8 mouse cellular contexts compared by ENCODE assay signal in genomic region chr2:46443686-46444180, GRCm38 (mm10).
DNase-seq lines count a peak whose midpoint lies in the region; ATAC-seq lines count a peak whose summit lies in the region.

No protein-coding gene starts in this region.

- no peak overlapping the region for H3K4me3 ChIP-seq in forebrain, embryonic 14.5 days (ENCODE audit: low read depth, low read length)
- no peak overlapping the region for H3K4me3 ChIP-seq in neural tube, embryonic 13.5 days

- no peaks in the 10 kb centered on the region for H3K27me3 ChIP-seq in forebrain, embryonic 14.5 days (replicated peaks; ENCODE audit: control insufficient read depth, insufficient read depth, low read length)
- H3K27me3 ChIP-seq in neural tube, embryonic 13.5 days = no peaks in the 10 kb centered on the region

- 16% methylated on average over 5 of the region's 5 CpGs for WGBS in forebrain, embryonic 14.5 days
- WGBS in neural tube, embryonic 13.5 days = 24% methylated on average over 5 of the region's 5 CpGs

- H3K36me3 ChIP-seq in forebrain, embryonic 14.5 days (ENCODE audit: control insufficient read depth, insufficient read depth, low read length) = no peaks in the 10 kb centered on the region
- no peaks in the 10 kb centered on the region for H3K36me3 ChIP-seq in neural tube, embryonic 13.5 days

- ATAC-seq in forebrain, embryonic 14.5 days = peak; percentile 85
- peak; percentile 71 for ATAC-seq in neural tube, embryonic 13.5 days (ENCODE audit: low read depth)

- no peaks in the 10 kb centered on the region for H3K9me3 ChIP-seq in forebrain, embryonic 14.5 days (replicated peaks; ENCODE audit: control insufficient read depth, low read length)
- no peaks in the 10 kb centered on the region for H3K9me3 ChIP-seq in neural tube, embryonic 13.5 days

- H3K4me2 ChIP-seq in forebrain, embryonic 14.5 days (ENCODE audit: low read length) = no peak overlapping the region; the same call in 1 of the 2 replicates
- H3K4me2 ChIP-seq in neural tube, embryonic 13.5 days = peak overlapping the region; percentile 25

- no peak overlapping the region for H3K9ac ChIP-seq in forebrain, embryonic 14.5 days (ENCODE audit: low read length)
- H3K9ac ChIP-seq in neural tube, embryonic 13.5 days = no peak overlapping the region

- intact Hi-C loops in heart, postnatal 14 days (cut with DNase I) = loop anchor here (5.0 to 10.0 kb wide), 3 partner anchors 859 to 1331 kb away; no protein-coding TSS in a partner anchor

- DNase-seq in adrenal gland, adult (ENCODE audit: inconsistent age in 2 of 2, low spot score in 1 of 2) = peak; percentile 47 to 87
- DNase-seq in adrenal gland, postnatal 4 days (ENCODE audit: low spot score in 2 of 2) = no peak
- DNase-seq in adrenal gland, adult 2 months = peak; percentile 57
- peak; percentile 87 for DNase-seq in forebrain, embryonic 14.5 days (ENCODE audit: low spot score)
- DNase-seq in heart, postnatal 14 days = peak; percentile 37 to 47
- peak; percentile 43 for DNase-seq in kidney, postnatal 36 days
- peak; percentile 34 to 55 for DNase-seq in lung, adult 18-20 months

- H3K4me1 ChIP-seq in forebrain, embryonic 14.5 days (ENCODE audit: control insufficient read depth, insufficient read depth, low read length) = peaks cover 8% of the 10 kb centered on the region; the same call in 1 of the 2 replicates
- peaks cover 10% of the 10 kb centered on the region for H3K4me1 ChIP-seq in neural tube, embryonic 13.5 days (replicated peaks)

- H3K27ac ChIP-seq in forebrain, embryonic 14.5 days (ENCODE audit: low read depth, low read length) = no peak overlapping the region
- H3K27ac ChIP-seq in neural tube, embryonic 13.5 days (replicated peaks) = peak overlapping the region; percentile 52

Comparison
In these comparisons a context has a peak if more than half of its experiments do, and no peak if none do; other contexts are left out.
1. DNase-seq: peak in adrenal gland, adult (2 of 2), adrenal gland, adult 2 months (single experiment), forebrain, embryonic 14.5 days (single experiment), heart, postnatal 14 days (2 of 2), kidney, postnatal 36 days (2 of 2) and lung, adult 18-20 months (2 of 2); none in adrenal gland, postnatal 4 days (0 of 2).